Mouse (Mus musculus) right cerebral cortex, postnatal 36 days (tissue): ENCODE data around the gene Tmem95.
"Not testable (repeated sequence)": the region's sequence is repeated elsewhere in the genome, so short reads cannot be mapped to it uniquely, and the experiment has no call there.

Experiments
- DNase-seq, 2 experiments: peaks; one replicate each; pipeline ENCODE4 v3.0.0; 2022; ENCODE audit warnings: low spot score in 2 of 2, mixed read lengths in 1 of 2

Tmem95 gene

DNA sequence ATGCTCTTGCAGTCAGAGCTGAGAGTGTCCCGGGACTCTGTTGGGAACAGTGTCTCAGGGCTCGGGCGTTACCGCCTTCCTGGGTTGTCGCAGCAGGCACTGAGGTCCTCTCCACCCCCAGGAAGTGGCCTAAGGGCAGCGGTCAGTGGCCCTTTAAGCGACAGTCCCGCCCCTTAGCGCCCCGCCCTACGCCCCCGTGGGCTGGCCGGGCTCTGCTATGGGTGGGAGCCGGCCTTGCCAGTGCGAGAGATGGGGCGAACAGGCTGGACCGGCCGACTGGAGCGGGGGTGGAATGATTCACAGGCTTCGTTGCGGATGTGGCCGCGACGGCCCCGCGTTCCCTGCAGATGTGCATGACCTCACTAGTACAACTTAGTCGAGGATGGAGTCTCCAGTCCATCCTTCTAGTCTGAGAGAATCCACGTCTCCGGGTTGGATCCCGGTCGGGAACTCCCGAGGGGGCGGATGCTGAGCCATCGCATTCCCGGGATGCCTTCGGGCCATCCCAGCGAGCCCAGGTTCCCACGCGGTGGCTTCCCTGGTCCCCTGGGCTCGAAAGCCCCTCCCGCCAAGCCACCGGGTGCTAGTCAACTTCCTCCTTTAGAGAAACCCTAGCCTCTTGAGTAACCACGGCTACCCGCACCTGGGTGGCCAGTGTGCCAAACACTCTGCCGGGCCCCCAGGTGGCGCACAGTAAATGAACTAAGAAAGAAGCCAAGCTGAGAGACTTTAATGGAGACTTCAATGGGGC, 3.2 kb upstream of the Tmem95 start, which contains the start of gene Kctd11:
Kctd11 (minus strand) TSS at position 554 of the 751 bp plus-strand sequence.
- peak; percentile 49 to 58 for DNase-seq

DNA sequence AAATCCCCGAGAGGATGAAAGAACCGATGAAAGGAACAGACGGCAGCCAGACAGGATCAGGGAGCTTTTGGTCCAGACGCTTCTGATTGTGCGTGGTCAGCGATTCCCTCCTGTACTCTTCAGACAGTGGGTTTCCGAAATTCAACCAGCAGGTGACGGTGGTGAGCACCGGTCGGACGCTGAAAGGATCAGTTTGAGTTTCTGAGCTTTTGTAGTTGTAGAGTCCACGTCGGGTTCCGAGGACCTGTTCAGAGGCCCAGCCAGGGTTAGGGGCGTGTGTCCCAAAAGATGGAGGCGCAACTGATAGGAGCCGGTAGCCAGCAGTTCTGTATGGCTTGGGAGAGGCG, 2.7 kb upstream of the Tmem95 start:
- DNase-seq: no peak

DNA sequence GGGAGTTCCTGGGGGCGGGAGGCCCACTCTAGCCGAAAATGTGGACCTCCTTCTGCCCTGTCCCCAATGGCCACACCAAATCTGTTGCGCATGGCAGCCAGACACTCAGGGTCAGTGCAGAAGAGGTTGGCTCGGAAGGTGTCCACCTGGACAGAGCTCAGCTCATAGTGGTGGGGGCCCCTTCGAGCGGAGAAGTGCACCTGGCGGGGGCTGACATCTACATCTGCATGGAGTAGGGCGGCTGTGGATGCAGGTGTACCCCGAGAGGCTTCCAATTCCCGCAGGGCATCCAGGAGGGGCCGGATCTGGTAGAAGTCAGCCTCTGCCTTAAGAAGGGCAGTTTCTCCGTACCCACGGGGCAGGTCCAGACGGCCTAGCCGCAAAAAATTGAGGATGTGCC, 1.9 kb upstream of the Tmem95 start:
- no peak for DNase-seq

DNA sequence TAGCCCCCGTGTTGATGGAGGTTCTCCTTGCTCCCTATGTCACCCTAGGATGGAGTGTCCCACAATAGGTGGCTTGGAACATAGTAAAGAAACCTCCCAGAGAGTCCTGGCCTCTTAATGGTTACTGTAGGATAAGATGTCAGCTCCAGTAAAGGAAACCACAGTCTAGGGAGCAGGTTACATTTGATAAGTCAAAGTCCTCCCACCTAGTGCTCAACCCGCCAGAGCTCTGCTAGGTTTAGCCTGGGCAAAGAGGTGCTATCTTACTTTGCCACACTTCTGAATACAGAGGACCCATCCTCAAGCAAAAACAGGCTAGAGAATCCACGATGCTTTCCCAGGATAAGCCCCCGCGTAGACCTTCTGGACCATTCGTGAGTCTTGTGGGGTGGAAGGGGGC, 1.1 kb upstream of the Tmem95 start:
- DNase-seq: no peak

DNA sequence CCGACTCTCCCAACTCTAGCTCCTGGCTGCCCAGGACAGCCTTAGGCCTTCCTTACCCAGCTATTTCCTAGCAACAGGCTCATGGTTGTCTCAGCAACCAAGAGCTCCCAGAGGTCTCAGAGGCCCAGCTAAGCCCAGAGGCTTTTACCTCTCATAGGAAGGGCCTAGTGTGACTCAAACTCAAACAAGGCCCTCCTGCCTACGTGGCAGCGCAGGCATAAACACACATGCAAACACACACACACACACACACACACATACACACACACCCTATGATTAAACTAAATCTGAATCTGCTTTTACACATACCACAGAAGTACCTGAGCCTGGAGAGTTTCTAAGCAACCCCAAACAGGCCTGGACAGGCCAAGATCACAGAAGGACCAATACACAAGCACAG, 581 bp upstream of the Tmem95 start:
- no peak for DNase-seq

DNA sequence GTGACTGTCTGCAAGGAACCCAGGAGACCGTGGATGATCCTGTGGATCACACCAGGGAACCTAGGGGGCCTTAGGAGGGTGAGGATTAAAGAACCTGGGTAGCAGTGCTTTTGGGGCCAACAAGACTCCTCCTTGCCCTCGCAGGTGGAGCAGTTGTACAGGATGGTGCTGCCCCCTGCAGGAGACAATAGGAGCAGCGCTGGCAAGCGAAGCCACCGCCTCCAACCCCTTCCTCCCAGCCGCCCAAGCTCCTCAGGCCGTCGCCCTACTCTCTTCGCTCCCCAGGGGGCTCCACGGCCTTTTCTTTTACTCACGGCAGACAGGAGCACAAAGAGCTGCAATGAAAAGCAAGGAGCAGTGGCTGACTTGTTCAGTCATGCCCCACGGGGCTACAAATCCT, 951 bp downstream of the Tmem95 start:
- peak; percentile 36 to 42 for DNase-seq

DNA sequence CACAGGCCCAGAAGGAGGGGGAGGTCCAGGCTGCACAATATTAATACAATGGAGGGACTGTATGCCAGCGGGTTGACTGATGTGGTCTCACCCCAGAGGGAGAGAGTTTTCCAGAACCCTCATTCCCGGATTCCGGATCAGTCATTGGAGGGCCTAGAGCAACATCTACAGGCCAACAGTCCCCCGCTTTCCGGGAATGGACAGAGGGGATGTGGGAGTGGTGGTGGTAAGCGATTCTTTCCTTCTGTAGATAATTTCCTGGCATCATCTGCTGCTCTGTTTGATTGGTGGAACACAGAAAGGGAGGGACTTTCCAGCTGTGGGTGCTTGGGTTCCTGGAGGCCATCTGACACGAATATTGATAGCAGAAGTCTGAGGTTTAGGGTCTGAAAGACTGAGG, 1.6 kb downstream of the Tmem95 start:
- no peak for DNase-seq

DNA sequence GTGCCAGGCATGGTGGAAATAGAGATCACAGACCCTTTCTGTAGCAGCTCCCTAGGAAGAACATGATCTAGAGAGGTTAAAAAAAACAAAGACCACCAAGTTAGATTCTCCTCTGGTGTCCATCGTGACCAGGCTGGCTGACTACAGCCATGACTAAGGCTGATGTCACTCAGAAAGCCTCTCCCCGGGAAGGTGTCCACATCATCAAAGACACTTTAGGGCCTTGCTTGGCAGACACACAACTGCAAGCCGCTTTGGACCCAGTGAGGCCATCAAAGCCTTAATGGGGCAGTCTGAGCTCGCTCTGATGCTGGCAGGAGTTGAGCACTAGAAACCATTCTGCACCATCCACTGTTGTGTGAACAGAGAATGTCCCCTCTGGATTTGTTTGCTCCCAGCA, 5.4 kb downstream of the Tmem95 start:
- DNase-seq: no peak

DNA sequence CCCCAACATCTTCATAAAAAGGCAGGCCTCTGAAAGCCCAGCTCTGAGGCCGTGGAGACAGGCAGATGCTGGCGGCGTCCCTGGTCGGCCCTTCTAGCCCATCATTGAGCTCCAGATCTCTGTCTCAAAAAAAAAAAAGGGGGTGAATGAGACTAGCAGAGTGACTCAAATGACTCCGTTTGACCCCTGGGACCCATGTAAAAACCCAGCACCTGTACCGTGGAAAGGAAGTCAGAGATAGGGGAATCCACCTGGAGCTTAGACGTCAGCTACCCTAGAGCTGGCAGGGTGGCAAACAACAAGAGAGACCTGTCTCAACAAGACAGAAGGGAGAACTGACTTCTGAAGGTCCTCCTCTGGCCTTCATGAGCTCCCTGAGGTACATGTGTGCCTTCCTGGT, 6.0 kb downstream of the Tmem95 start:
- DNase-seq: no peak

DNA sequence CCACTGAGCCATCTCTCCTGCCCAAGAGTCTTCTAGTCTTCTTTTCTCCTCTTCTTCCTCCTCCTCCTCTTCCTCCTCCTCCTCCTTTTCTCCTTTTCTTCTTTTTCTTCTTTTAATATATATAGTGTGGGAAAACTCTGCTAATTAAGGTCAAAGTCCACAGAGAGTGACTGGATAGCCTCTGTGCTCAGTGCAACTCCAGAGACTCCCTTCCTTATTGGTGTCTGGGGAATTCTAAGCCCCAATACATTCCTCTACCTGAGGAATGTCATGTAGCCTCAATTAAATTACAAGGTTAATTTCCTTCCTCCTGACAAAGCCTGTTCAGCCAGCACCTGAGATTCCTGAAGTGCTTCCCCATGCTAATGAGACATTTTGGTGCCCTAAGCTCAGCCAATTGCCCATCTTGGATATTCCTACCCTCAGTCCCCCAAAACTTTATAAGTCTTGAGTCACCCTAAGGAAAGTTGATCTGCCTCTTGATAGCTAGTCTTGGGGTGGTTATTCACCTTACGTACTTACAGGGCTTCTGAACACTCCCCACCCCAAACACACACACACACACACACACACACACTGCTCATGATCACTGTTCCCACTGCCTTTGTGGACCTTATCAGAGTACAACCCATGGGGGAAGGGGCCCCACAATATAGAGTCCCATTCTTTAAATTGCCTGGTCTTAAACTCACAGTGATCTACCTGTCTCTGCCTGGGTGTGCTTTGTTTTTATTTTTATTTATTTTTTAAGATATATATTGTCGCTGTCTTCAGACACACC, 7.3 kb downstream of the Tmem95 start:
- DNase-seq: no peak

DNA sequence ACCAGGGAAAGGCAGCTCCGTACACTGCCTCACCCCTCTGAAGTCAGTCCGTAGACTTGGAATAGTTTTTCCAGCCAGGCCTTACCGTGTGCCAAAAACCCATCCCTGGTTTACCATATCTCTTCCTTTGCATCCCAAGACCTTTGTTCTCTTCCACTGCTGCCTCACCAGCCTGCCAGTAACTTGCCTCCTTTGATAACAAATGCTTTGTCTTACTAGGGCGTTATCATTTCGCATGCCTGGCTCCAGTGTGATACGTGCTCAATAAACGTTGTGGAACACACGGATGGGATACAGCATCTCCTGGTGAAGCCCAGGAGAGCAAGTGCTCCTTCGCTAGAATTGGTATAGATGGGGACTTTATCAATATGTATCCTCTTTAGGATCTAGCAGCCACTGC, 10.5 kb downstream of the Tmem95 start:
- DNase-seq: no peak

DNA sequence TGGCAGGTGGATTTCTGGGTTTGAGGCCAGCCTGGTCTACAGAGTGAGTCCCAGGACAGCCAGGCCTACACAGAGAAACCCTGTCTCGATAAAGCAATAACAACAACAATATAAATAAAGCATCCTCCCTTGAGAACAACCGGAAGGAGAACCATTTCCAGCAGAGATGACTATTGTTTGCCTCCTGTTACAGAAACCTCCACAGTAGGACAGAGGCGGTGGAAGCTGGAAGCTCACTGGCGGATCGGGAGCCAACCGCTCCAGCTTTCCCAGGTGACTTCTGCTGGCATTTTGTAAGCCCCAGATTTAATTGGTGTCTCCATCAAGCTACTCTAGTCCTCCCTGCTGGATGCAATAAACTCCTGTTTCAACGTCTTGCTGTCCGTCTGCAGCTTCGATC, 12.3 kb downstream of the Tmem95 start:
- DNase-seq: no peak

DNA sequence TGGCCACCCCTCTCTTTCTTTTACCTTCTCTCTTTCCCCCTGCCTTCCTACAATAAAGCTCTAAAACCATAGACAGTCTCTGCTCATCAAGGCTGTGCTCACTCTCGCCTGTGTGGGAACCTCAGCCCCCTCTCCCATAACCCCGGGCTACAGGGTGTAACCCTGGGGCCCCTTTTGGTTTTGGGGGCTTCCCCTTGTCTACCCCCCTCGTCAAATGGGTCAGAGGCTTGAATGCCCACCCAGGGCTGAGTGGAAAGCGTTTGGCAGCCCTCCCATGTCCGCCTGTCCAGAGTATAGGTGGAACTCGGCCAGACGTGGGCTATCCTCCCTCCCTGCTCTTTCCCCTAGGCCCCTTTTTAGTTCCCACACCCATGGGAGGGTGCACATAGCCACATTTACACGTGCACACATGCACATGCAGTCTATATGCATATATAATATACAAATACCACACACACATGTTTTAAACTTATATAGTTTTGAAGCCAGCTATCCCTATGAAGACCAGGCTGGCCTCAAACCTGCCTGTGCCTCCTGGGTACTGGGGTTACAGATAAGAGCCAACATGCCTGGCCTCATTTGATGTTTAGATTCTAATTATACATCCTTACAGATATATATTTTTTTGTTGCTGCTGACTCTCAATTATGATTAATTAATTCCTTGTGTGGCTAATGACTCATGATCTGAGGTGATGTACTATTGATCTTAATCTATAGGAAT, 13.5 kb downstream of the Tmem95 start:
- DNase-seq: no peak

DNA sequence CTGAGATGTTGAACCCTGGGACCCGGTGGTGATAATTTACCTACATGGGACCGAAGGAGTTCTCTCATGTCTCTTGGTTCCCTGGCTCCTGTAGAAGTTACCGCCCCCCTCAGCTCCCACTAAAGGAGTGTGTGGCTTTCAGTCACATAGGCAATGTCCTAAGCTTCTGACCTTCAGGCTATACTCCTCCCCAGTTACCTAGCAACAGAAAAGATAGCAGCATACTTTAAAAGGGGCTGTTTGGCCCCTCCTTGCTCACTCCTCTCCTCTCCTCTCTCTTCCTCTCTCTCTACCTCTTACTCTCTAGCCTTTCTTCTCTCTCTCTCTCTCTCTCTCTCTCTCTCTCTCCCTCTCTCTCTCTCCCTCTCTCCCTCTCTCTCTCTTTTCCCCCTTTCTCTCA, 14.1 kb downstream of the Tmem95 start:
- not testable (repeated sequence) for DNase-seq

DNA sequence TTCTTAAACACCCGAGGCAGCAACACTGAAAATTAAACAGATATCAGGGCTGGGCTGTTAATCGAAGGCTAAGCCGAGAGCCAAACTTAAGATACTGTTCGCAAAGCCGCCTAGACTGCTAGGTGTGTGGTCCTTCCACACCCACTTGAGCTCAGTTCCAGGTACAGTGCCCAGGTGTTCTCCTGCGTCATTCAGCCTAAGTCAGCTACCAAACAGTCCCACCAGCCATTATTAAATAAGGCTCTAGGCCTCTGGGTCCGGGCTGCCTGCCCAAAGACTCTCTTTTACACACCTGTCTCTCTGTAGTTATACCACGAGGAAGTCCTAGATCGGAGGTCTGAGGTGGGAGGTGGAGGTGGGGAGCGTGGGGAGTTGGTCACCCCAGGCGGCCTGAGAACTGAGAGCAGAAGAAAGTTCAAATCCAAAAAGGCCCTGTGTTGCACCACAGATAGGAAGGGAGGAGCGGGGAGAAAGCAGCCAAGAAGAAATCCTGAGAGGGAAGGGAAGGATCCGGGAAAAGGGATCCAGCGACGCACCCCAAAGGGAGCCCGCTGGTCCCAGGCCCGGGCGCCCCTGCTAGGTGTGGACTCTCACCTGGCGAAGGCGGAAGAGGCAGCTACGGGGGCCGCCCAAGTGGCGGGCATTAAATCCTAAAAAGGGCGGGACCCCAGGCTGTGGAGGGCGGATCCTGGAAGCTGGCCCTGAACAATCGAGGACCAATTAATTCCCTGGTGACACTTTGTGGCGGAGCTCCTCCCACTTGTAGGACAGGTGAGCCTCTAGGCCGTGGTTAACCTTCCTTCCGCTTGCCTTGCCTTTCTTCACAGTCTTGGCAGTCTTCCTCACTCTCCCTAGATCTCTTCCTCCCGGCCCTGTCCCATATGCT, 19.5 kb downstream of the Tmem95 start, which contains the start of gene Tnk1:
Tnk1 (minus strand) TSS at position 618 of the 886 bp plus-strand sequence.
- DNase-seq: no peak

DNA sequence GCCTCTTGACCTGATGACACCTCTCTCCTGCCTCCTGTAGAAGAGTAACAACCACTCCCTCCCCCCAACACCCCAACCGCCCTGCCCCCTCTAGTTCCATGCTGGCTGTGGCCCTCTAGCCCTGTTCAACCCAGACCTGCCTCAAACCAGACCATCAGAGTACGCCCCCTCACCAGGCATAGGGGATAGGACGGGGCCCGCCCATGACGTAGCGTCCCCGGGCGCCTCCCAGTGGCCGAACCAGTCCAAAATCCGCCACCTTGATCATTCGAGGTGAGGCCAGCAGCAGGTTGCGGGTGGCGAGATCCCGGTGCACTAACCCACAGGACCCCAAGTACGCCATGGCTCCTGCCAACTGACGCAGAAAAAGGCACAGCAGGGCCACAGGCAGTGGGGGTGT, 22.5 kb downstream of the Tmem95 start:
- no peak for DNase-seq

DNA sequence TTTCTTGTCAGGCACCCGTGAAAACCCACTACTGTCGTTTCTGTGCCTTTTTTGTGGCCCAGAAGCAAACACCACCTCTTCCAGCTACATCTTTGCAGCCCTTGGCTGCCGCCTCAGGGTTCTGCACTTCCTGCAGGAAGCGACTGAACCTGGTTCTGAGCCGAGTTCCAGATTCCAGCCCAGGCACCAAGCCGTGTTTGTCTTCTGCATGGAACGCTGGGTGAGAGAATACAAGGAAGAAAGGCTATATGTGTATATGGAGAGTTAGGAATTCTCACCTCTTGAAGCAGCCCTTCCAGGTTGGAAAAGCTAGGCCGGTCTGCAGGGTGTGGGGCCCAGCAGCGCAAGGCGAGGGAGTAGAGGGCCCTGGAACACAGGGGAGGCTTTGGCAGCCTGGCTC, 23.1 kb downstream of the Tmem95 start:
- no peak for DNase-seq

DNA sequence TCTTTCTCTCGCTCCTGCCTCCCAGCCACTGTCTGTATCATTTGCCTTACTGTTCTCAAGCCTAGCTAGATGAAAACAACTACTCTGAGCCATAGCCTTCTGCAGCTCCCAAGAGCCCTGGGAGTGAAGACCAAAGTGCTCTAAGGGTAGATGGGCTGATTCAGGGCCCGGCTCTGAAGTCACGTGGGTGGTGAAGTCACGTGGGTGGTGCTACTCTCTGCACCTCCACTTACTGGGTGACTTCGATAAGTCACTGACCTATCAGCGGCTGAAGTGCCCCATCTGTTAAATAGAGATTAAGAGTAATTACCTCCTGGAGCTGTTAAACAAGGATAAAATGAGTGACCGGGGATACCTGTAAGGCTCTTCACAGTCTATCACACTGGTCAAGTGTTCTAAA, 23.8 kb downstream of the Tmem95 start:
- no peak for DNase-seq

DNA sequence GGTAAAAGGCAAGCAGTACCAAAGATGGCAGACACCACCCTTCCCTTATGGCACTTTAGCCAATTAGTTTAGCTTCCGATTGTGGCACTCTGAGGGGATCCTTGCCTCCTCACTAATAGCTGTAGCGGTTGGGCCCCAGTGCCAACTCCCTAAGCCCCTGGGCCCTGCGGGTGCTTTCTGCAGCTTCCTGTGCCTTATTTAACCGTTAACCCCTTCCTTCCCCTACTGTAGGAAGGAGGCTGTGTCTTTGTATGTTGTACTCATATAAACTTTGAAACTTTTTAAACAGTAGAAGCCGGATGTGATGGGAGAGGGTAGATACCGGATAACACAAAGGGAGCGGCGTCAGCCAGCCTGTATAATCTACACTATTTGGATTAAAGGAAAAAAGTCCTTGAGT, 27.1 kb downstream of the Tmem95 start:
- no peak for DNase-seq

DNA sequence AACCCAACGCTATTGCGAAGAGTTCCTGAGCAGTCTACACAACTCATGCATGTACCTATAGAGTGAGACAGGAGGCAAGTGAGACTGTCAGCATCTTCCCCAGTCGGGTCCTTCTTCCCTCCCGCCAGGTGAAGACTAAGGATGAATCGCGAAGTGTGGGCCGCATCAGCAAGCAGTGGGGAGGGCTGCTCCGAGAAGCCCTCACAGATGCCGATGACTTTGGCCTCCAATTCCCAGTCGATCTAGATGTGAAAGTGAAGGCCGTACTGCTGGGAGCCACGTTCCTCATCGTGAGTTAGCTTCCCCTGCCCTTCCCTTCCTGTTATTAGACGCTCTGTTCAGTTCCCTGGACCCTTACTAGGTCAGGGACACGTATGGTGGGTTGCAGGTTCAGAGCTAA, 27.9 kb downstream of the Tmem95 start:
- no peak for DNase-seq

DNA sequence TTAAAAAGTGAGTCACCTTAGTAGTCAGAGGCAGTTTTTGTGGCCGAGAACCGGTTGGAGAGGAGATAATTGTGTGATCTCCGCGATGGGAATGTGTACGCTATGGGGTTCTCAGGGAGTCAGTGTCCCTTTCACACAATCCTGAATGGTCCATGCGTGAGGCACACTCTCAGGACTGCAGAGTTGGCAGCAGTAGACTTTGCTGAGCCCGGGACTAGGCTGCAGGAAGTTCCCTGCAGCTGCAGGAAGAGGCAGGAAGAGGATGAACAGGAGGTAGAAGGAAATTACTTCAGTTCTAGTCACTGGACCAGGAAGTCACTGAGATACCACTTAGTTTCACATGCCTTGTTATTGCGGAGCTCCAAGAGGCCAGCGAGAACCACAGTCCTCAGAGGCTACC, 28.7 kb downstream of the Tmem95 start:
- no peak for DNase-seq

DNA sequence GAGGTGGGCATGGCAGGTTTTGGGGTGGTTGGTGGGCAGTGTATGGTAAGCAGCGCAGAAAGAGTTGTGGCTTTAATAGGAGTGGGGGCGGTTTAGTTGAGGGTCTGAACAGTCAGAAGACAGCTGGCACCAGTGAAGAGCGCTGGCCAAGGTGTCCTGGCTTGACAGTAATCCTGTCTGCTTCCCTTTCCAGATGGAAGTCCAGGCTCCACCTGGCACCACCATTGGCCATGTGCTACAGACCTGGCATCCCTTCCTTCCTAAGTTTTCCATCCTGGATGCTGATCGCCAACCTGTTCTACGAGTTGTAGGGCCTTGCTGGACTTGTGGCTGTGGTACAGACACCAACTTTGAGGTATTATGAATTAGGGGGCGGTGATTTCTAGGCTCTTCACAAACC, 29.8 kb downstream of the Tmem95 start:
- no peak for DNase-seq
